Mouse (Mus musculus) heart, adult 2 months (tissue): ENCODE data around the gene F9. TPM values are rescaled to one million over a fixed set of nuclear protein-coding genes. Genes with fewer than 3 reads are reported as not detected.
"Not testable (repeated sequence)": the region's sequence is repeated elsewhere in the genome, so short reads cannot be mapped to it uniquely, and the experiment has no call there.

Source experiments
- DNase-seq, 2 experiments: peaks; one replicate each; pipeline ENCODE4 v3.0.0; 2021
- H3K27ac ChIP-seq: fragments of 200-600 bp; 2 replicates; pipeline ENCODE4 v1.8.1; 2022
- H3K27me3 ChIP-seq: fragments of 200-500 bp; 2 replicates; pipeline ENCODE4 v1.6.1; 2012; ENCODE audit warnings: mild to moderate bottlenecking, low read length, inconsistent platforms, mixed read lengths; ENCODE audit not compliant: control insufficient read depth, insufficient read depth
- H3K36me3 ChIP-seq: fragments of 200-500 bp; 2 replicates; pipeline ENCODE4 v1.6.1; 2012; ENCODE audit warnings: low read length, inconsistent platforms; ENCODE audit not compliant: control insufficient read depth, insufficient read depth
- H3K4me1 ChIP-seq: fragments of 200-500 bp; 2 replicates; pipeline ENCODE4 v1.6.1; 2011; ENCODE audit warnings: low read length; ENCODE audit not compliant: control insufficient read depth, insufficient read depth
- H3K4me3 ChIP-seq: fragments of 200-600 bp; 2 replicates; pipeline ENCODE4 v1.8.1; 2022
- H3K79me2 ChIP-seq: fragments of 200-500 bp; replicated peaks from 2 replicates; pipeline ENCODE4 v1.6.1; 2012; ENCODE audit warnings: mild to moderate bottlenecking, inconsistent platforms, low read length, moderate library complexity, mixed read lengths; ENCODE audit not compliant: control insufficient read depth, insufficient read depth
- H3K9ac ChIP-seq: fragments of 200-500 bp; 2 replicates; pipeline ENCODE4 v1.6.1; 2012; ENCODE audit warnings: low read depth, mild to moderate bottlenecking, control low read depth, inconsistent platforms, low read length, mixed read lengths
- CTCF ChIP-seq: fragments of 200-600 bp; IDR thresholded peaks from 2 replicates; pipeline ENCODE4 v1.8.1; 2022; ENCODE audit warnings: antibody characterized with exemption, mild to moderate bottlenecking, moderate library complexity
- EP300 ChIP-seq: fragments of 200-500 bp; IDR thresholded peaks from 2 replicates; pipeline ENCODE4 v1.6.1; 2011; ENCODE audit warnings: low read depth, low read length, control low read depth; ENCODE audit not compliant: insufficient read depth
- POLR2A ChIP-seq: fragments of 200-500 bp; IDR thresholded peaks from 2 replicates; pipeline ENCODE4 v1.6.1; 2011; ENCODE audit warnings: mild to moderate bottlenecking, low read depth, low read length, control low read depth; ENCODE audit not compliant: insufficient read depth
- WGBS: fragments of 180-500 bp; shearing (Covaris S2); methylation state at CpG from one replicate; pipeline ENCODE4 v1.1.7; 2018; 5-methylcytosine and 5-hydroxymethylcytosine counted together
- intact Hi-C: fragments of 180-260 bp; cut with DNase I; formaldehyde crosslinking; loops from one replicate; pipeline ENCODE4 v1.15.1; 2025
- long read RNA-seq: library from polyadenylated mRNA; stranded (forward); transcript quantifications from one replicate; pipeline ENCODE4 v2.0.0, GENCODE M21; 2021
- polyA plus RNA-seq: library from polyadenylated mRNA; depleted of rRNA; stranded (reverse); fragments of >200 nt; gene quantifications from 2 replicates; pipeline ENCODE4 v1.2.3, GENCODE M21; 2012; rRNA removed
- total RNA-seq, 2 experiments: library from RNA; stranded (reverse); gene quantifications; 2 replicates each; pipeline ENCODE4 v1.2.3; 2021

Gene F9
- total RNA-seq (not detected), polyA plus RNA-seq (0.12 TPM in 1 of 2 replicates, not detected in the other)
- long read RNA-seq: 0 reads

DNA sequence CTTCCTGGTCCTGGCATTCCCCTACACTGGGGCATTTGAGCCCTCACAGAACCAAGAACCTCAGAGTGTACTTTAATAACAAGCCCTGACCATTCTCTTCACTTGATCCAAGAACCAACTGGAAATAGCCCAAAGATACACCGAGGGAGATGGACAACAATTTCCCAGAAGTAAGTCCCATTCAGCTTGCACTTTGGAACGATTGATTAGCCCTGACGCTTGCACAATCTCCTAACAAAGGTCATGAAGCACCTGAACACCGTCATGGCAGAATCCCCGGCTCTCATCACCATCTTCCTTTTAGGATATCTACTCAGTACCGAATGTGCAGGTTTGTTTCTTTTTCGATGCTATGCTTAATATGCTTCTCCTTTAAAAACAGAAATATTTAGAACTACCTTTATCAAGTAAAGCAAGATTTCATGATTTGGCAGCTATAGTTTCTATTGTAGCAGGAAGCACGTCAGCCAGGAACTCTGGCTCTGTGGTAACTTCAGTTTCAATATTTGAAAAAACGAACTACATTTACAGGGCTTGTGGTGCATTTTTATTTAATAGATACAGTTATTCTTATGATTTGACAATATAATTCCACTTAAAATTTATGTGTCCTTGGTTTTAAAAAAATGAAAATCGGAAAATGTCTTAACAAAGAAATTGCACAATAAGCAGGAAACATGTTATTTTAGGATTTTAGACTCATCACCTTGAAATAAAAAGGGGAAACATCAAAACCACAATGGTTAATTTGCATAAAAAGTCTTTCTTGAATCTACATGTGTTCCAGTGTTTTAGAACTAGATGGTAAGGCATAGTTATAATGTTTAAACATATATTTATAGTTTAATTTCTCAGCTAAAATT, at the start of gene F9:
TSS of gene F9 (plus strand) at position 244 of the 863 bp plus-strand sequence.
- Histone ChIP-seq H3K27ac (no peak within 1 kb of the TSS), H3K27me3 (no peaks in the 10 kb centered on the region), H3K36me3 (no peaks in the 10 kb centered on the region), H3K4me3 (no peak within 1 kb of the TSS), H3K9ac (no peak within 1 kb of the TSS), H3K79me2 (no peaks in the 10 kb centered on the region), H3K4me1 (no peaks in the 10 kb centered on the region)
- no peak for DNase-seq
- TF ChIP-seq POLR2A (no peak), CTCF (no peak), EP300 (no peak)
- WGBS: 72% methylated on average over 10 of the region's 10 CpGs
- intact Hi-C loops: no loop called here

DNA sequence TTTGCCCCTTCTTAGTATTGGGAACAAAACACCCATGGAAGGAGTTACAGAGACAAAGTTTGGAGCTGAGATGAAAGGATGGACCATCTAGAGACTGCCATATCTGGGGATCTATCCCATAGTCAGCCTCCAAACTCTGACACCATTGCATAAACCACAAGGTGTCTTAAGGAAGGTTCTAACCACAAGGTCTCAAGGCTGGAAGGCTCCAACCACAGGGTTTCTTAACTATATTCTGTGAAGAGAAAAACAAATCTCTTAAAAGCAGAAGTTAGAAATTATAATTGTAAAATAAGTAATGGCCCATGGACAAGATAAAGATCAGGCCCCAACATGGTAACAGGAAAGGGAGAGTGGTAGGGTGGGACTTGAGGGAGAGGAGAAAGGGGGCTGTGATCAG, 29.5 kb upstream of the F9 start:
- DNase-seq, H3K4me1 ChIP-seq, H3K9ac ChIP-seq, H3K36me3 ChIP-seq, H3K79me2 ChIP-seq, H3K27ac ChIP-seq, H3K4me3 ChIP-seq, H3K27me3 ChIP-seq, intact Hi-C loops: not testable (repeated sequence)

DNA sequence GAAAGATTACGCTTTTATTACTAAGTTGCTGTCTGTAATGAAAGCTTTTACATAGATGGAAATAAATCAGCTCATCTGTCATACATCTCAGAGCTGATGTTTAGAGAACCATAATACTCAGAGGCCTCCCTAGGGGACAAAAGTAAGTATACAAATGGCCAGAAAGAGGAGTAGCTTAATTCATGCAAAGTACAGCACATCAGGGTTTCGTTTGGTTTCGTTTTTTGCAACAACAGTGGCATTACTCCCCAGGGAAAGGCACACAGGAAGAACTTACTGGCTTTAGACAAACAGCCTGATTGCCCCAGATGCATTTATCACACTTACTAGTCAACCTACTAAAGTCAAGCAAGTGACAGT, 800 bp downstream of the F9 start:
- Histone ChIP-seq H3K4me1 (no peaks in the 10 kb centered on the region), H3K79me2 (no peaks in the 10 kb centered on the region), H3K4me3 (no peak overlapping the region), H3K9ac (no peak overlapping the region), H3K36me3 (no peaks in the 10 kb centered on the region), H3K27ac (no peak overlapping the region), H3K27me3 (no peaks in the 10 kb centered on the region)
- no peak for DNase-seq
- 62% methylated on average over 3 of the region's 3 CpGs for WGBS
- no peak for TF ChIP-seq CTCF
- TF ChIP-seq EP300: no peak
- TF ChIP-seq POLR2A: no peak
- intact Hi-C loops: no loop called here

DNA sequence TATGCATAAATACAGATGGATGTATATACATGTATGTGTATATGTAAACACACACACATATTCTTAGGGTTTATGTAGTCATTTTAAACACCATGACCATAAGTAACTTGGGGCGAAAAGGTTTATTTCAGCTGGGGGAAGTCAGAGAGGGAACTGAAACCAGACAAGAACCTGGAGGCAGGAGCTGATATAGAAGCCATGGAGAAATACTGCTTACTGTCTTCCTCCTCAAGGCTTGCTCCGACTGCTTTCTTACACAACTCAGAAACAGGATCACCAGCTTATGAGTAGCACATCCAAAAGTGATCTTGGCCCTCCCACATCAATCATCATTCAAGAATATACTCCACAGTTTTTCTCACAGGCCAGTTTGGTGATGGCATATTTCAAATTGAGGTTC, 2.2 kb downstream of the F9 start:
- no peak for TF ChIP-seq POLR2A
- no peak for TF ChIP-seq EP300
- TF ChIP-seq CTCF: no peak
- WGBS: 61% methylated on average over 2 of the region's 2 CpGs
- Histone ChIP-seq H3K27ac (no peak overlapping the region), H3K4me1 (no peaks in the 10 kb centered on the region), H3K4me3 (no peak overlapping the region), H3K9ac (no peak overlapping the region), H3K27me3 (no peaks in the 10 kb centered on the region), H3K36me3 (no peaks in the 10 kb centered on the region), H3K79me2 (no peaks in the 10 kb centered on the region)
- intact Hi-C loops: no loop called here
- DNase-seq: no peak

DNA sequence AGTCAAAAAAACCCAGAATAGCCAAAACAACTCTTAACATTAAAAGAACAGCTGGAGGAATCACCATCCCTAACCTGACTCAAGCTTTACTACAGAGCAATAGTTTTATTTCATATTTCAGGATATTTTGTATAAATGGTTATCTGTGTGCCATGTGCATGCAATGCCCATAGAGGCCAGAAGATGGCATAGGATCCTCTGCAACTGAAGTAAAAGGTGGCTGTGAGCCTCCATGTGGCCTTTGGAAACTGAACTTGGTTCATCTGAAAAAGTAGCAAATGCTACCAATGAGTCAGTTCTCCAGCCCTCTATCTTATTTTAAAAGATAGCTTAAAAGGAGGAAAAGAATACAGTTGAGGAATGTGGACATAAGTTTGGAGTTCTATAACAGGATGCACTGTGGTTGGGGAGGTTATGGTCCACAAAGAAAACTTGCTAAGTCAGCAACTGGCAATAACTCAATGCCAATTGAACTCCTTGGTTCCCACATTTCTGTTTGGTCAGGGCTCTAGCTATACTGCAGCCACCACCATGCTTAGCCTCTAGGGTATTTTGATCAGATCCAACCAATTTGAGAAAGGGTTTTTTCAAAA, 13.9 kb downstream of the F9 start:
- intact Hi-C loops: loop anchor here (2.0 to 5.0 kb wide), 2 partner anchors 392 to 449 kb away; no protein-coding TSS in a partner anchor
- H3K79me2 ChIP-seq: no peaks in the 10 kb centered on the region
- TF ChIP-seq CTCF (peak; percentile 77), EP300 (no peak), POLR2A (no peak)
- H3K27me3 ChIP-seq: no peaks in the 10 kb centered on the region
- no peaks in the 10 kb centered on the region for H3K36me3 ChIP-seq
- no peaks in the 10 kb centered on the region for H3K4me1 ChIP-seq
- peak in 1 of 2 experiments; percentile 3 for DNase-seq
- no peak overlapping the region for H3K27ac ChIP-seq
- no peak overlapping the region for H3K4me3 ChIP-seq
- H3K9ac ChIP-seq: no peak overlapping the region

DNA sequence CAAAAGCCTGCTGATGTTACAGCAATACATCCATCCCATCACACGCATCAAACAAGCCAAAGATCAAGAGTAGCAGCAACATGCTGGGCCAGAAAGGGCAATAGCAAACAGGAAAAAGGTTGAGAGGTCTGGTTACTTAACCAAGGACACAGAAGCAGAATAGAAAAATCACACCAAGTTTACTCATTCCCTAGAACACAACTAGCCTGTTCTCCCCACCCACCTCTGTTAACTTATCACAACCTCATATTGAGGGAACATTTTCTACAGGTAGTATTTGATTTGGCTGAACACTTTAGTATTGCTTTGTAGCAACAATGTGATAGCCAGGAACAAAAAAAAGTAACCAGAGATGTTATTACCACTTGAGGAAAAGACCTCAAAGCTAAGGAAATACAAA, 15.3 kb downstream of the F9 start:
- no peaks in the 10 kb centered on the region for H3K36me3 ChIP-seq
- TF ChIP-seq EP300: no peak
- TF ChIP-seq POLR2A: no peak
- TF ChIP-seq CTCF: no peak
- no peaks in the 10 kb centered on the region for H3K27me3 ChIP-seq
- DNase-seq: no peak
- intact Hi-C loops: loop anchor here (5.0 kb wide), 1 partner anchor 448 kb away; no protein-coding TSS in a partner anchor
- H3K4me3 ChIP-seq: no peak overlapping the region
- no peak overlapping the region for H3K9ac ChIP-seq
- H3K4me1 ChIP-seq: no peaks in the 10 kb centered on the region
- WGBS: 87% methylated on average over 1 of the region's 1 CpGs
- H3K27ac ChIP-seq: no peak overlapping the region
- H3K79me2 ChIP-seq: no peaks in the 10 kb centered on the region
